Mouse (Mus musculus) E14TG2a.4 (cell line): Measurements from ENCODE around the gene Usf1.

Experiments used
- CTCF ChIP-seq: conservative IDR thresholded peaks from 2 replicates; pipeline ENCODE4 v1.5.1; 2014; ENCODE audit warnings: low read length
- NANOG ChIP-seq: IDR thresholded peaks from 2 replicates; pipeline ENCODE4 v1.6.1; 2014; ENCODE audit warnings: borderline replicate concordance, low read length, mixed read lengths
- POU5F1 ChIP-seq: IDR thresholded peaks from 2 replicates; pipeline ENCODE4 v1.6.1; 2014; ENCODE audit warnings: low read length, borderline replicate concordance

- no peak for TF ChIP-seq CTCF
- no peak for TF ChIP-seq NANOG
- no peak for TF ChIP-seq POU5F1
Measured at GRCm38 (mm10) chr1:171452923-171453322, 41.8 kb downstream of the Usf1 start.
